Mouse (Mus musculus): ENCODE results near the gene C1rl.

DNA sequence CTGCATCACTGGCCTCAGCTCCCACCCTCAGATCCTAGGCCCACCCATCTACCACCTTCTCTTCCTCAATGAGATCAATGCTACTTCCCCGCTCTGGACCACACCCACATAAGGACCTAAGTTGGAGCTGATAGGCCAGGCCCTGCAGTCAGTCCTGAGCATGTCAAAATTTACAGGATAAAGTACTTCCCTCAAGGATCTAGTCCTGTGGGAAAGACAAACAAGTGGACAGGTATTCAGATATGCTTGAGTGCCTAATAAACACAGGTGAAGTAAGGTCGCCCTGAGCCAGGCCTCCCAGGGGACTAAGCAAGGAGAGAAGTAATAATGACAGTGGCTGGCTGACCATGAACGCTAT, 13.4 kb upstream of the C1rl start:
- TF ChIP-seq CTCF (IDR thresholded peaks at IDR 0.05; ENCODE audit: control insufficient read depth, insufficient read depth, low read length) (no peak), POLR2A (IDR thresholded peaks at IDR 0.05; ENCODE audit: borderline replicate concordance, control insufficient read depth, low read depth, low read length) (no peak)

All from bone marrow, adult 2 months (tissue).